Mouse (Mus musculus): Measurements from ENCODE around the gene Prrg4. TPM values are rescaled to one million over a fixed set of nuclear protein-coding genes. Genes with fewer than 3 reads are reported as not detected.

The Prrg4 gene
- polyA plus RNA-seq (2017; shearing (Covaris generic)), result 1.4 TPM

GRCm38 (mm10) chr2:104849276-104849990 lies at the start of gene Prrg4:
Gene Prrg4 (minus strand): TSS chr2:104849876.

GRCm38 (mm10) chr2:104867282-104867855 lies 17.7 kb upstream of the Prrg4 start, which contains the start of gene Ccdc73:
Gene Ccdc73 (plus strand): TSS chr2:104867805.

GRCm38 (mm10) chr2:104816371-104816827 lies 33.3 kb downstream of the Prrg4 start, which contains the start of gene Qser1:
Gene Qser1 (minus strand): TSS chr2:104816760.

Other genes starting within 250 kb of the Prrg4 start
- gene Tcp11l1, start 137.7 kb downstream of the Prrg4 start, polyA plus RNA-seq (2017; shearing (Covaris generic)), result 0.87 TPM
- gene Pin1rt1, start 133.5 kb downstream of the Prrg4 start, polyA plus RNA-seq (2017; shearing (Covaris generic)), result not detected
- 0.10 TPM for gene Depdc7, start 107.0 kb downstream of the Prrg4 start, polyA plus RNA-seq (2017; shearing (Covaris generic))
- 3.2 TPM for gene Qser1, start 33.1 kb downstream of the Prrg4 start, polyA plus RNA-seq (2017; shearing (Covaris generic))
- 4.1 TPM for gene Ccdc73, start 17.9 kb upstream of the Prrg4 start, polyA plus RNA-seq (2017; shearing (Covaris generic))
- 292 TPM for gene Eif3m, start 167.2 kb upstream of the Prrg4 start, polyA plus RNA-seq (2017; shearing (Covaris generic))
- not detected for gene Gm11060, start 242.1 kb upstream of the Prrg4 start, polyA plus RNA-seq (2017; shearing (Covaris generic))